Mouse (Mus musculus) pancreas, adult 10 weeks (tissue): ENCODE measurements around the gene Snrnp40. TPM values are rescaled to one million over a fixed set of nuclear protein-coding genes. Genes with fewer than 3 reads are reported as not detected.

Experiments used
- polyA plus RNA-seq: library from polyadenylated mRNA; stranded (reverse); fragments of 350-450 nt; fragmentation: Illumina TruSeq; extraction: RNeasy Lipid Tissue Mini Kit (QIAGEN cat#74804); gene quantifications from one replicate; pipeline ENCODE4 v1.2.3, GENCODE M21; 2015; ENCODE audit warnings: low read depth, low replicate concordance; ENCODE audit not compliant: insufficient read depth

Snrnp40 gene
- polyA plus RNA-seq = 9.0 TPM

DNA sequence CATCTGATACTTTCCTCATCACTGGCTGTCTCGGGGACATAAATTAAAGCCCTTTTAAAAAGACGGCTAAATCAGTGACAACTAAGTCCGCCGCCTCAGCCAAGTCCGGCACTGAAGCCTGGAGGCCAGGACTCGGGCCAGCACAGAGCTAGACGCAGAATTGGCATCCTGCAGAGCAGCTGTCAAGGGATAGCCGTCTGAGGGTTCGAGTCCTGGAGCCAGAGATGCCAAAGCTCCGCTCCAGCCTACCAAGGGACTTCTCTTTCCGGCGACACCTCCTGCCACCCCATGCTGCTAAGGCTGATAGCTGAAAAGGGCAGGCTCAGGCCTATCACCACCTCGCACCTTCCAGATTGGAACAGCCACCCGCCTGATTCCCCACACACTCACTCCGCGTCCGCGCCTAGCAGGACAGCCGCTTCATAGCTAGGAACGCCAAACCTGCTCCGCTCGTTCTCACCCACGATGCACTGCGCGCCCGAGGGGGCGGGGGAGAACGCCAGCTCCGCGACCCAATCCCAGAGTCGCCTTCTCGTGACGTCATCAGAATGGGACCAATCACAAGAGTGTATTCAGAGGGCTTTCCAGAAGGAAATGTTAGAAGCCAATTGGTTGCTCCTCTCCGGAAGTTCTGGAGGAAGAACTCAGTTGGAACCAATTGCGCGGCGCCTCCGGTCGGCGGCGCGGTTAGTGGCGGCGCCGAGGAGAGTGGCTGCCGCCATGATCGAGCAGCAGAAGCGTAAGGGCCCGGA, at the start of gene Snrnp40, which contains the start of gene Zcchc17:
TSS of gene Snrnp40 (plus strand) at position 647 of the 752 bp plus-strand sequence.
TSS of gene Zcchc17 (minus strand) at position 458 of the 752 bp plus-strand sequence.

Other genes with a start within 250 kb of the Snrnp40 start
- gene Hcrtr1, start 220.8 kb upstream of the Snrnp40 start, polyA plus RNA-seq = not detected
- gene Tinagl1, start 185.0 kb upstream of the Snrnp40 start, polyA plus RNA-seq = 42.6 TPM
- not detected for gene Gm853, start 137.7 kb upstream of the Snrnp40 start, polyA plus RNA-seq
- 2.9 TPM for gene Serinc2, start 80.9 kb upstream of the Snrnp40 start, polyA plus RNA-seq
- gene Fabp3, start 51.5 kb upstream of the Snrnp40 start, polyA plus RNA-seq = 4.1 TPM
- not detected for gene Gm10570, start 51.5 kb upstream of the Snrnp40 start, polyA plus RNA-seq
- 4.8 TPM for gene Zcchc17, start 189 bp upstream of the Snrnp40 start, polyA plus RNA-seq
- 1.4 TPM for gene Nkain1, start 214.0 kb downstream of the Snrnp40 start, polyA plus RNA-seq